Mouse (Mus musculus): ENCODE measurements around the gene Tedc2.
A peak's percentile ranks its signal among the peaks of the same experiment; 100 is the strongest.

Gene Tedc2

GRCm38 (mm10) chr17:24220435-24221411, at the start of gene Tedc2:
Gene Tedc2 (minus strand): TSS chr17:24220851.
- peak; percentile 95 for DNase-seq

DNA sequence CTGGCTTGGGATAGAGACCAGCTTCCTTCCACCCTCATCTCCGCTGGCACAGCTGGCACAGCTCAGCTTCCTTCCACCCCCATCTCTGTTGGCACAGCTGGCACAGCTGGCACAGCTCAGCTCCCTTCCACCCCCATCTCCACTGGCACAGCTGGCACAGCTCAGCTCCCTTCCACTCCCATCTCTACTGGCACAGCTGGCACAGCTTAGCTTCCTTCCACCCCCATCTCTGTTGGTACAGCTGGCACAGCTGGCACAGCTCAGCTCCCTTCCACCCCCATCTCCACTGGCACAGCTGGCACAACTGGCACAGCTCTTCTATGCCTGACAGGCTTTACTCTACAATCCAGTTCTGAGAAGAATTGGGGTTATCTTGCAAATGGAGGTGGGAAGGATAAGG, 46.5 kb upstream of the Tedc2 start:
- no peak for DNase-seq

GRCm38 (mm10) chr17:24264766-24265165, 44.1 kb upstream of the Tedc2 start:
- DNase-seq = no peak

DNA sequence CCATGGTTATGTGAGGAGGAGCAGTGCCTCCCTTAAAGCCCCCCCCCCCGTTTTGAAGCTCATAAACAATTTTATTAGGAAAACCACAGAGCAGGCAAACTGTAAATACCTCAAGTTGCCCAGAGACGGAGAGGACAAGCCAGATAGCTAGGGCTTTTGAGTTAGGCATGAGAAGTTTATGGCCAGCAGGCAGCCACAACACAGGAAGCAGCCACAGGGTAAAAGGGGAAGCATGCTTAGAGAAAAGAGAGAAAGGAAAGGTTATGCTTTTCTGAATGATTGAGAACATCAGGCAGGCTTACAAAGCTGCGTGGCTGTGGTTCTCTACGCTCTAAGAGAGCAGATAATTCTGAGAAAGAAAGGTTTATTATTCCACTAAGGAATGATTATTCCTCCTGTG, 39.9 kb upstream of the Tedc2 start:
- no peak for DNase-seq

DNA sequence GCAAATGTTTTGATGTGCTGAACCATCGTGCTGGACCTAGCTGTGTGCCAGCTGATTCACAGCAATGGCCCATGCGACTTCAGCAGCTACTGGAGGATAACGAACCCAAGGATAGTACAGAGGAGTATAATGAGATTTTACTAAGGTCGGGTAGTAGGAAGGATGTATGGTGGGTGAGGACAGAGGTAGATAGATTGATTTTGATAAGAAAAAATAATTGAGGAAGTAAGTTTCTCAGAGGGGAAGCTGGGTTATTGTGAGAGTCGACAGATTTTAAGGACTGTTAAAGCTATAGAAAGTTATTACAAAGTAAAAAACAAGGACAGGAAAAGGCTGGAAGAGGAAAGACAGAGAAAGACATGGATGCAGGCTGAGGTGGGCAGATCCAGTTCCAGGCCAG, 39.1 kb upstream of the Tedc2 start:
- DNase-seq = no peak

DNA sequence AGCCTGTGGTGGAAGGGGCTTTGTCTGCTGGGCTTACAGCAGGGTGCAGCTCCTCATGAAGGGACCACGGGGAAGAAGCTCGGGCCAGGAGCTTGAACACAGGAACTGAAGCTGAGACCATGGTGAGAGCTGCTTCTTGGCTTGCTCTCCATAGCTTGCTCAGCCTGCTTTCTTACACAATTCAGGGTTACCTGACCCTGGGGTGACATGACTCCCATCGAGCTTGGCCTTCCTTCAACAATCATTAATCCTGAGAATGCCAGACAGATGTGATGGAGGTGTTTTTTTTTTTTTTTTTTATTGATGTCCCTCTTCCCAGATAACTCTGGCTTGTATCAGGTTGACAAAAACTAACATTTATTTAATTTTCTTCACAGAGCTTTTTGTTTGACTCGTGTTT, 38.3 kb upstream of the Tedc2 start:
- no peak for DNase-seq

- DNase-seq = no peak
These were observed 31.7 kb upstream of the Tedc2 start for GRCm38 (mm10) chr17:24252329-24252728.

DNA sequence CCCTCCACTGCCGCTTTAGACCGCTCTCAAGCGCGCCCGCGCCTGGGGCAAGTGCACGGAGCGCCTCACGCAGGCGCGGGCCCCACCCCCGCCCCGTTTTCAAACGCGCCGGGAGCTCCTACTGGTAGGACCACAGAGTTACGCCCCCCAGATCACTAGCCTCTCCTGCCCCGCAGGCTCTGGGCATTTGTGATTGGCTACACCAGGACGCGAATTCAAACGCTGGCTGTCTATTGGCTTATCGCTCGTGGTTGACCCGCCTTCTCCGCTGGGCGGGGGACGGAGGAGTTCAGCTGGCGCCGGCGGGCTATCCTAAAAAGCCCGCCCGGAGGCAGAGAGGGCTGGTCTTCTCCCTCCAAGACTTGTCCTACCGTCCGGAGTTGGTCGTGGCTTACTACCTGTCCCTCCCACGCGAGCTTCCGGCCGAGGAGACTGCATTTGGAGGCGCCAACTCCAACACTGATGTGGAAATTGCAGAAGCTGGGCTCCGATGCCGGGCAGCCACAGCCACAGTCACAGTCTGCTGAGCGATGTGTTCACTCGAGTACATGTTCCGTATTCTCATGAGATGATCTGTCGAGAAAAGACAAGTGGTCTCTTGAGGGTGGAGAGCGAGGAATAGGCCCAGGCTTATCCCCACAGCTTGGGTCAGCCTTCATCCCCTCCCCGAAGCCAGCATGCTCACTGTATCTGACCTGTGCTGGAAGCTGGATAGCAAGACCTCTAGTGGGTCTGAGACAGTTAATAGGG, 30.8 kb upstream of the Tedc2 start, which contains the start of gene Ccnf:
Ccnf (minus strand) TSS at position 165 of the 750 bp plus-strand sequence.
- peak; percentile 98 for DNase-seq

GRCm38 (mm10) chr17:24250988-24251319, 30.3 kb upstream of the Tedc2 start:
- DNase-seq = no peak

- DNase-seq = no peak
These were observed 28.0 kb upstream of the Tedc2 start for GRCm38 (mm10) chr17:24248641-24249040.

GRCm38 (mm10) chr17:24244061-24244460, 23.4 kb upstream of the Tedc2 start:
- DNase-seq = peak; percentile 49

- no peak for DNase-seq
These were observed 22.8 kb upstream of the Tedc2 start for GRCm38 (mm10) chr17:24243311-24243969.

GRCm38 (mm10) chr17:24236921-24237320, 16.3 kb upstream of the Tedc2 start:
- no peak for DNase-seq

DNA sequence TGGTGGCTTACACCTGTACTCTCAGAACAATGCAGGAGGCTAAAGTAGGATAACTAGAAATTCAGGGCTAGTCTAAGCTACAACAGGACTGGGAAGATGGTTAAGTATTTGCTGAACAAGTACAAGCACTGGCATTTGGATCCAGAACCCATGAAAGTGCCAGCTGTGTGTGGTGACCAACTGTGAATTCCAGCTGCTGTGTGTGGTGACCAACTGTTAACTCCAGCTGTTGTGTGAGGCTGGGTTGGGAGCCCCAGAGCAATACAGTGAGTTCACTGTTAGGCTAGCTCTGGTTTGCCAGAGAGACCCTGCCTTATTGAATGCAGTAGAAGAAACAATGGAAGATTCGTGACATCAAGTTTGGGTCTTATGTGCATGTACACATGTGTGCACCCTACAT, 15.8 kb upstream of the Tedc2 start:
- DNase-seq = no peak

DNA sequence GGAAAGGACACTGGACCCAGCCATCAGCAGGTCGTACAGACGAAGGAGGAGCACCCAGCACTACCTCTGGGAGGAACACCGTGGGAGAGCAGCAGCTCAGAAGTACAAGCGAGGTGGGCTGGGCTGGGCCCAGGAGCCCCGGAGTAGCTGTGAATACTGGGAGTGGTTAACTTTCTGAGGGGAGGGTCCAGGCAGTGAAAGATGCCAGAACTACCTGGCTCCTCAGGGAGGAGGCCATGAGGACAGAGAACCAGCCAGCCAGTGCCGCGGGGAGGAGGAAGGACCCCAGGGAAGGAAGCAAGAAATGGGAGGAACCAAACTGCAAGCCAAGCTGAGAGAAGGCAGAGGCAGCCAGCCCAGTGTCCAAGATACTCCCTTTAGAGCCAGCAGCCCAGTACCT, 7.3 kb upstream of the Tedc2 start:
- no peak for DNase-seq

DNA sequence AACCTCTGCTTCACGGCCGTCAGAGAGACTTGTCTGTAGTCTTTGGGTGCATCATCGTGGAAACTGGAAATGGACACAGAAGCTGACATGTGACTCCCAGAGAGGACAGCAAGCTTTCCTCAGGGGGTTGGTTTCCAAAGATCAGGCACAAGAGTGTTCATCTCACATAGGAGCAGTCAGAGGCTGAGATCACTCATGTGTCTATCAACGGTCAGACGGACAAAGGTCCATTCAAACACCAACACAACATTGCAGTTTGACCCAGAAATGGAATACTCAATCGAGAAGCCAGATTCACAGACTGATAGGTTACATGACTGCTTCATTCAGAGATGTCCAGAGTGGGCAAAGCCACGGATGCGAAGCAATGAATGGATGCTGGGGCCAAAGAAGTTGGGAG, 6.1 kb upstream of the Tedc2 start:
- no peak for DNase-seq

- no peak for DNase-seq
These were observed 5.2 kb upstream of the Tedc2 start for GRCm38 (mm10) chr17:24225851-24226250.

DNA sequence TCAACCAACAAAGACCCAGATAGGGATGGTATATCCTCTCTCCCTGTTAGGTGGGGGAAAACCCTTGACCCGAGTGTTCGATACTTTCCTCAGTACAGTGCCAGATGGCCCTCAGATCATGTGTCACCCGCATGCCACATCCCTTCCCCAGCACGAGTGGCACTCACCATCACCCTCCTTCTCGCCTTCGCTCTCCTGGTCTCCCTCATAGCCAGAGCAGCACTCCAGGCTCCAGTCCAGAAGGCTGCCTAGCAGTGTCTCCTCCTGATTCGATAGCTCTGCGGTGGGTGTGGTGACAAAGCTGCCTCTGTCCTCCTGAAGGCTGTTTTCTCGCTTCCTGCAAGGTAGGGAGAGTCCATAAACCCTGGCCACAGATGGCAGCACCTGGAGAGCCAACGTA, 4.1 kb upstream of the Tedc2 start:
- DNase-seq = no peak

- no peak for DNase-seq
These were observed 2.9 kb upstream of the Tedc2 start for GRCm38 (mm10) chr17:24223513-24223912.

GRCm38 (mm10) chr17:24222653-24223052, 2.0 kb upstream of the Tedc2 start:
- no peak for DNase-seq

DNA sequence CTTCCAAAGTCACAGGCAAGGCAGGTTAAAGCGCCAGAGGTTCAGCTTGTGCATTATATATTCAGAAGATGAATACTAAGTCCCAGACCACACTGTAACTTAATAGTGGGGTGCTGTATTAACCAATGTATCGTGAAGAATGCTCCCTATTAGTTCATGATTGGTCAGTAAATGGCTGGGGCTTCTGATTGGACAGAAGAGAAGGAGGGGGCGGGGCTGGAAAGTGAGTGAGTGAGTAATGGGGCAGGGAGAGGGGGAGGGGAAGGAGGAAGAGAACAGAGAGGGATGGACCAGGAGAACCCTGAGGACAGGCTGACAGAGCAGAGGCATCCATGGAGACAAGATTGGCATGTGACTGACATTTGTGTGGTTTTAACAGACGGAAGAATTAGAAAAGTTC, 3.8 kb downstream of the Tedc2 start:
- no peak for DNase-seq

GRCm38 (mm10) chr17:24213186-24213585, 7.5 kb downstream of the Tedc2 start:
- no peak for DNase-seq

DNA sequence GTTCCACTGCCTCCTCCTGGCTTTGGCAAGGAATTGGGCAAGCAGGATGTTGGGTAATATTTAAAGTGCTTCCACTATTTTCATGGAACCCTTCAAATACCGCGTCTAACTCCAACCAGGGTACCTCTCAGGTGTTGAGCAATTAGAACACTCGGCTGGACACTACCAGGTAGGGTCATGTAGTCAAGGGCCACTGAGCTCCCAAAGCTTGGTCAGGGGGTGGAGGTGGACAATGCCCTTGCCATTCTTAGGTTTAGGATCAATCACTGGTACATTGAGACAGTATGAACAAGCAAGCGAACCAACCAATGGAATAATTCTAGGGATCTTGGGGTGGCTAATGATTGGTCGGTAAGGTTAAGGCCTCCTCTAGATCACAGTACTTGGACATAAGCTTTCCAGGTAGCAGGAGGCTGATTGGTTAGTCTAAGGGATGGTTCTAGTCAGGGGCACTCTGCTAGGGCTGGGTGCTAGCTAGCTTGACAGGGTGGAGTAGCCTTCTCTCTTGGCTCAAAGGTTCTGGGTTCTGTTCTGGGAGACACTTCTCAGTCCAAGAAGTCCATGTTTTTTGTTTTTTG, 8.1 kb downstream of the Tedc2 start:
- no peak for DNase-seq
